Mouse (Mus musculus): ENCODE measurements at regions not wholly inside any gene's neighbourhood (a gene's known extent, or its start where the extent isn't known, plus 50 kb on each side); places are given as distances from the start of the nearest gene placed in this dataset.

GRCm38 (mm10) chr5:35155717-35156116, 50.2 kb upstream of the Lrpap1 start:
- TF ChIP-seq CTCF (IDR thresholded peaks at IDR 0.05; ENCODE audit: low read depth): no peak
- no peak for TF ChIP-seq EP300 (optimal IDR thresholded peaks at IDR 0.05)

More at GRCm38 (mm10) chr5:35155717-35156116, 50.2 kb upstream of the Lrpap1 start:
- no peak for DNase-seq (ENCODE audit: low spot score)
- Histone ChIP-seq H3K4me1 (replicated peaks; ENCODE audit: control insufficient read depth, insufficient read depth) (0 out of 2 replicates have a peak, but pooled peaks cover 2% of the 10 kb centered on the region), H3K4me3 (ENCODE audit: low read depth, low read length) (no peak overlapping the region), H3K9ac (ENCODE audit: low read length) (no peak overlapping the region), H3K4me2 (replicated peaks; ENCODE audit: low read depth) (no peak overlapping the region), H3K36me3 (ENCODE audit: control insufficient read depth, insufficient read depth, low read length) (no peaks in the 10 kb centered on the region), H3K27me3 (ENCODE audit: control insufficient read depth, insufficient read depth, low read length) (no peaks in the 10 kb centered on the region), H3K9me3 (ENCODE audit: control insufficient read depth, low read length) (no peaks in the 10 kb centered on the region), H3K27ac (replicated peaks) (no peak overlapping the region)
- 72% methylated on average over 3 of the region's 3 CpGs for WGBS
- no peak for ATAC-seq (ENCODE audit: low FRiP score, low TSS enrichment)

Measured in stomach, postnatal 0 days (tissue).